Mouse (Mus musculus): ENCODE results near the gene C1qtnf9.
A peak's percentile ranks its signal among the peaks of the same experiment; 100 is the strongest.

Gene C1qtnf9

DNA sequence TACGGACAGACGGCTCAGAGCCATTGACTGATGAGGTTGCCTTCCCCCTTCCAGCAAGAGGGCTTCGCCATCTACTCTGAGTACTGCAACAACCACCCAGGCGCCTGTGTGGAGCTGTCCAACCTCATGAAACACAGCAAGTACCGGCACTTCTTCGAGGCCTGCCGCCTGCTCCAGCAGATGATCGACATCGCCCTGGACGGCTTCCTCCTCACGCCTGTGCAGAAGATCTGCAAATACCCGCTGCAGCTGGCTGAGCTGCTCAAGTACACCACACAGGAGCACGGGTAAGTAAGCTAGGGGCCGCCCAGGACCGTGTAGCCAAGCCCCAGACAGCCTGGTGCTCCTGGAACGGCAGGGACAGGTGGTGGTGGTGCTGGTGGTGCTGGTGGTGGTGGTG lies 16.4 kb upstream of the C1qtnf9 start:
- no peak for DNase-seq (ENCODE audit: low spot score)

DNA sequence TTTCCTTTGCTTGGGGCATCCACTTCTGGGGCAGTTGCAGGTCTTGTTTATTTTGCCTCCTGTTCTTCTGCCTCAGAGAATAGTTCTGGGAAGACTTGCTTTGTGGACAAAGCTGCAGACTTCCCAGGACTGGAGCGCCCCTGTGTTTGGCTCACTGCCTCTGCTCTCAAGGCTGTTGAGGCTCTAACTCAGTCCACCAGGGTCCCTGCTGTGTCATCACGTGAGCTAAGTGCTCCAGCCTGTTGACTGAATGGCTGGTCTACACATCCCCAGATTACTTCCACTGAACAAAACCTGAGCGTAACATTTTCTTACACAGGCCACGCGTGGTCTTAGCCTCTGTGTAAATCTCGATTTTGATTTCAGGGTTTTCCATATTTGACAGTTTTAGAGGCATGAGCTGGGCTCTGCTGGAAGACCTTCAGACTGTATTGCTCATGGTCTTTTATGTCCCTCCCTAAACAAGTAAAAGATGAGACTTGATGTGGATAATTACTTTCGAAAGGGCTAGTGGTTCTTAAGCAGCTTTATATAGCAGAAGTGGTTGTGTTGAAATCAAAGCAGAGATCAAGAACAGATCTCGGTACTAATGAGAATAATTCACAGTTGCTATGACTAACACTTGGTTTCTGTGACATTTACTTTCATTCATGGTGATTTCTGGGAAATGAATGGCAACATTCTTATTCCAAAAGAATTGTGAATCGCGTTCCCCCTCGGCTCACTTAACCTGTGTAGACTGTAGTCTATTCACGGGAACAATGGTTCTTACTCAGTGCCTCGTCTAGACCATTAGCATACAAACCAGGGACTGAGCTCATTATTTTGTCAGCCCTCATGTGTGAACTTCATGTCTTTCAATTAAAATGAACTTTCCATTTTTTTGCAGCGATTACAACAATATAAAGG lies 14.8 kb upstream of the C1qtnf9 start:
- no peak for DNase-seq (ENCODE audit: low spot score)

DNA sequence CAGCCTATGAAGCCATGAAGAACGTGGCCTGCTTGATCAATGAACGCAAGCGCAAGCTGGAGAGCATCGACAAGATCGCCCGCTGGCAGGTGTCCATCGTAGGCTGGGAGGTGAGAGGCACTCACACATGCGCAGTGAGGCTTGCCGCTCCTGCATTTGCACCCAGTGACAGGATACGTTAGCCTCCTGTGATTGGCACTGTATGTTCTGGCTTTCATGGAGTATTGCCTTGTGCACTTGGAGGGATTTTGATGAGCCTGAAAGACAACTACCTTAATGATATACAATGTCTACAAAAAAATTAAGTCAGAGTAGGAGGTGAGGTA lies 14.2 kb upstream of the C1qtnf9 start:
- no peak for DNase-seq (ENCODE audit: low spot score)

DNA sequence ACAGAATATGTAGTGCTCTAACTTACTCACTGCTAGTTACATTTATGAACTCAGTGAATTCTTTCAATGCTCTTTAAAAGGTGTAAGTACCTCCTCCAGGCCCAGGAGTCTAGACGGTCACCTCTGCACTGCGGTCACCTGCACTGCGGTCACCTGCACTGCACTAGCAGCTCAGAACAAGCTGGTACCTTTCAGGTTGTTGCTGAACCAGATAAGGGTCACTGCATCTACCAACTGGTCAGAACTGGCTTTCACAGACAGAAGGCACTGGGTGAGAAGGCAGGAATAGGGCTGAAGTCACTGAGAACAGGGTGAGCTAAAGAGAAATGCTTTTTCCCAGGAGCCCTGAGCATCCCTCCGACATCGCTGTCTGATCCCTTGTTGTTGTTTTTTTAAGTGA lies 13.3 kb upstream of the C1qtnf9 start:
- DNase-seq (ENCODE audit: low spot score): no peak

DNA sequence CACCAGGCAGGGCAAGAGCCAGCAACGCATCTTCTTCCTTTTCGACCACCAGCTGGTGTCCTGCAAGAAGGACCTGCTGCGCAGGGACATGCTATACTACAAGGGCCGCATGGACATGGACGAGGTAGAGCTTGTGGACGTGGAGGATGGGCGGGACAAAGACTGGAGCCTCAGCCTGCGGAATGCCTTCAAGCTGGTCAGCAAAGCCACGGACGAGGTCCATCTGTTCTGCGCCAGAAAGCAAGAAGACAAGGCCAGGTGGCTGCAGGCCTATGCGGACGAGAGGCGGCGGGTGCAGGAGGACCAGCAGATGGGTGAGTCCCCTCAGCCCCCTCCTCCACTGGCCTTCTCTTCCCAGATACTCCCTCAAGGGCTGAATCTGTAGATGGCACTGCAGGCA lies 11.7 kb upstream of the C1qtnf9 start:
- DNase-seq (ENCODE audit: low spot score): no peak

DNA sequence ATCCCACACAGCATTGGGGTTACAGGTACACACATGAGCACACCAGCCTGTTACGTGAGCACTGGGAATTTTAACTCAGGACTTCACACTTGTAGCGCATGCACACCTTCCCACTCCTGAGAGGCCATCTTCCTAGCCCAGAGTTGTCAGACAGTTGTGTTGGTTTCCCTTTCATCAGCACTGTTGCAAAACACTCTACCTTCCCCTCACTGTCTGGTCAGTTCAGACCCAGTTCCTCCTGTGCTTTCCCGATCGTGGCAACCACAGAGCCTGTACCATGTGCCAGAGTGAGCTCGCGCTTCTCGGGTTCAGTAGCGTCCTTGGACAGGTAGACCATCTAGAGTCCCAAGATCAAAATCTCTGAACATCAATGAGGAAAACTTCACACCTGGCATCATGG lies 10.7 kb upstream of the C1qtnf9 start:
- DNase-seq (ENCODE audit: low spot score): no peak

DNA sequence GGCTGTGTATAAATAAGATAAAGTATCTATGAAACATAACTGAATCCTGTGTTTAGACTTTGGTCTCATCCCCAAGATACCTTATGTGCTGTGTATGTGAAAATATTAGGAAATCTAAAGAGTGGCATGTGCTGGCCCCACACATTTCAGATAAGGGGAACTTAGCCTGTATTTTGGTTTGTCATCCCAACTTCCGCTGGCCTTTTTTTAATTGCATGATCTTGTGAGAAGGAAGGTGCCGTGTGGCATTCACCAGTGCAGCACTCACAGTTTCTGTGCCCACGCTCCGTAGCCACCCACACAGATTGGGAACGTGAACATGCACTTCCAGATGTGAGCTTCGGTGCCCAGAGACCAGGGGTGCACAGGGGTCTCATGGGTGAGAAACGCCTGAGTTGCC lies 10.2 kb upstream of the C1qtnf9 start:
- DNase-seq (ENCODE audit: low spot score): no peak

DNA sequence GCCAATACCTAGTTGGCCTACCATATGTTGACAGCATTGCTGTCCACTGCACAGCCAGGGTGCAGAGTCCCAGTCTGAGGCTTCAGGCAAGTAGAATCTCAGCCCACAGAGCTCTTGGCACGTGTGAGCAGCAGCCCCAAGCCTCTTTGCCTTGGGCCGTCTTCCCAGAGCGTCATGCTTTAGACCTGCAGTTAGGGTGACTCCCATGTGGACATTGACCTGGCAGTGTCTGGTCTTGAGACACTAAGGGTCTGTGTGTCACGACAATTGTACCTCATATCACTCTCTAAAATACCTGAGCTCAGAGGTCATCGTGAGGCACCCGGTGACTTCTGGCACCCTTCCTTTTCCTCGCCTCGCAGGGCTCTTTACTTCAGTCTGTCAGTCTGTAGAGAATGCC lies 8.8 kb upstream of the C1qtnf9 start:
- DNase-seq (ENCODE audit: low spot score): no peak

DNA sequence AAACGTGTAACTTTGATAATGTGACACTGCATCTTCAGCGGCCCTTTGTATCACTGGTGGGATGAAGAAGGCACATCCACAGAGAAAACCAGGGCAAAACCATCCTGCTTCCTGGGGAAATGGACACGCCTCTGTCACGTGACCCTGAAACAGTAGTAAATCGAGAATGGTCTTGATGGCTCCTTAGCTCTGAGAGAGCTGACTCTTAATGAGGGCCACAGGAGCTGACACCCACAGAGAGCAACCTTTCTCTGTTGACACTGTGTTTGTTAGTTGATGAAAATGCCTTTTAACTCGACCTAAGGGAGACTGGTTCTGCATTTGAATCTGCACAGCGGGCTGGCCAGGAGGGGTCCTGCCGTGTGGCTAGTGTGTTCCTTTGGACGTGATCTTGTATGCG lies 6.1 kb upstream of the C1qtnf9 start:
- DNase-seq (ENCODE audit: low spot score): no peak

DNA sequence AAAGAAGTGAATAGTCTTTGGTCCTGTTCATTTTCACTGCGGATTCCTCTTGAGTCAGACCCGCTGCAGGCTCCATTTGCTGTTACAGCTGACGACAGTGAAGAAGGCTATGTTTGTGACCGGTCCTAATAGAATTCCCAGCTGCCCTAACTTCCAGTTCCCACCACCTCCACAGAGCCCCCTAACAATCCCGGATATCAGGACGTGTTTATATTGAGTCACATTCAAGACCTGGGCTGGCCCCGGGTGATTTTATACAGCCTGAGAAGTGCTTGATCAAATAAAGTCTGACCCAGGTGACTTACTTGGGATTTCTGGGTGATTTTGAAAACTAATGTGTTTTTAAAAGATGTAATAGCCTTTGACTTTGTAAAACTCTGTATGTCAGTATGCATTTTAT lies 5.2 kb upstream of the C1qtnf9 start:
- no peak for DNase-seq (ENCODE audit: low spot score)

DNA sequence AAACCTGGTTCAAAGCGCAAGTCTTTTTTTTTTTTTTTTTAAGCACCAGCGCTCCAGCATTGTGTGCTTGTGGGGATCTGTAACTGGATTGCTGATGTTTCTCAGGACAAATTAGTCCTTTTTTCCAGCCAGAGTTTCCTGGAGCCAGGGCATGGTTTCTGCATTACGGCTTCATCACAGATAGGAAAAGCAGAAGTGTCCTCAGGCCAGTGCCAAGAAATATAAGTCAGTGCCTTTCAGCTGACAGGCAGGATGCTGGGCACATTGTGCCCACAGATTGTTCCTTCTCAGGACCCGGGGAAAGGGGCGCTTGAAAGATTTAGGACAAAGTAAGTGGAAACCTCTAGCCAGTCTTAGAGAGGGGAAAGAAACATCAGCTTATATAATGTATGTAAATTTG lies 4.2 kb upstream of the C1qtnf9 start:
- no peak for DNase-seq (ENCODE audit: low spot score)

DNA sequence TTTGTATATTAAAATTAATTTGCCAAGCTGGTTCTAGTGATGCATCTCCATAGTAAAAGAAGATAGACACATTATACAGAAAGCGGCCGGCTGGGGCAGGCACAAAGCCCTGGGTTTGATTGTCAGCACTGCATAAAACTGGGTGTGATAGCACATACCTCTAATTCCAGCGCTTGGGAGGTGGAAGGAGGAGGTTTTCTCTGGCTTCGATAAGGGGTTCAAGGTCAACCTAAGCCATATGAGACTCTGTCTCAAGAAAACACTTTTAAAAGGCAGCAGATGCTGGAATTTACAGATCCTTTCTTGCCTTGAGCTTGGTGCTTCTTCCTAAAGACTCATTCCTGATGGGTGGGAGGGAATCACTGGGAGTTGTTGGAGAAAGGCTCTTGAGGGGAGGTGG lies 3.4 kb upstream of the C1qtnf9 start:
- DNase-seq (ENCODE audit: low spot score): no peak

DNA sequence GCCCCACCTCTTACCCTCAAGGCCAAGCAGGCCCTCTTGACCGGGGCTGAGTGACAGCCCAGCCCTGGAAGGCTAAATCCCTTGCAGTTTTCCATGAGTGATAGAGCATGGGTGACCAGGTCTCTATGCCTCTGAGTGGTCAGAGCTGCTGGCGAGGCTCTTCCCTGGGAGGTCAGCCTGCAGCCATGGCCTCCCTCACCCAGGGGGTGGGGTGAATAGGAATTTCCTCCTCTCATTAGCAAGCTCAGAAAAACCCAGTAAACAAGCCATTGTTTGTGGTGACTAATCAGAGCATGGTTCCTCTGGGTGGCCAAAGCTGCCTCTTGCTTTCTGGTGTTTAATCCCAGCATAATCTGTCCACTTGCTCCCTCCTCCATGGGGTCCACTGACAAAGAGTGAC lies 2.9 kb upstream of the C1qtnf9 start:
- DNase-seq (ENCODE audit: low spot score): no peak

DNA sequence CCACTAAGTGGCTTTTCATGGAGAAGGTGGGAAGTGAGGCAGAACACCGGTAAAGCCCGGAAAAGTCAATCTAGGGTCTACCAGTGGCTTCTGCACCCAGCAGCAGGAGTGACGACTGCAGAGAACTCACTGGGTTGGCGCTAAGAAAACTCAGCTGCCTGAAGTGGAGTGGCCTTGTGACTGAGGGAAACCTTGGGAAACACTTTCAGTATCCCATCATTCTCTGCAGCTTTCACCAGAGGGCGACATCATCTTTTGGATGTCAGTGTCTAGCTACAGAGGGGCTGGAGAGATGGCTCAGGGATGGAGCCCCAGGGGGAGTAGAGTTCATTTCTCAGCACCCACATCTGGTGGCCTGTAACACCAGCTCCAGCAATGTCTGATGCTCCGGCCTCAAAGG lies 1.4 kb downstream of the C1qtnf9 start:
- no peak for DNase-seq (ENCODE audit: low spot score)

DNA sequence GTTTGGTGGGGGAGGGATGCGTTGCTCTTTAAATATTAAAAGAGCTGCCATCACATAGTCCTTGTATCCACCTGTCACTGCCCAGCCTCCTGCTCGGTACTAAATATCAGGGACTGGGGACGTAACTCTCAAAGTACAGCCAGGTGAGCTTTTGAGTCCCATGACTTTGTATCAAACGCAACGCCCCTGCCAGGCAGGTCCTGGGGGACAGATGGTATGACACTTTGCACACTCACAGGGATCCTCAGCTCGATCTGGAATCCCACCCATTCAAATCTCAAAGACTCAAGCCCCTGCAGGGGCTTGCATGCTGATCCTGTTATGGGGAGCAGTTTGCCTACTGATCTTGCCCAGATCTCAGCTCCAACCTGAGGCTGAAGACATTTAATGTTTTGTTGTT lies 2.7 kb downstream of the C1qtnf9 start:
- no peak for DNase-seq (ENCODE audit: low spot score)

DNA sequence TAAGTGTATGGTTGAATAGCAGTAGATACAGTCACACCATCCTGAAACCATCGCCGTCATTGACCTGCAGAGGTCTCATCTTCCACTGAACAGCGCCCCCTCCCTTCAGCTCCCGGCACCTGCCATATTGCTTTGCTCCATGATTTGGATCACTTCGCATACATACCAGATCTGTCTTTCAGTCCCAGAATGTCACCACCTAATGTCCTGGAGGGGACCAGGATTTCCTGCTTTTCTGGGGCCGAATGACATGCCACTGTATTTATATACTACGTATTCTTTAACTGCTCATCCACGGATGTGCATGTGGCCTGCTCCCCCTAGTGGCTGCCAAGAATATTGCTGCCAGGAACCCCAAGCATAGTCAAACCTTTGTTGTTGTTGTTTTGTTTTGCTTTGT lies 3.1 kb downstream of the C1qtnf9 start:
- peak; percentile 72 for DNase-seq (ENCODE audit: low spot score)

DNA sequence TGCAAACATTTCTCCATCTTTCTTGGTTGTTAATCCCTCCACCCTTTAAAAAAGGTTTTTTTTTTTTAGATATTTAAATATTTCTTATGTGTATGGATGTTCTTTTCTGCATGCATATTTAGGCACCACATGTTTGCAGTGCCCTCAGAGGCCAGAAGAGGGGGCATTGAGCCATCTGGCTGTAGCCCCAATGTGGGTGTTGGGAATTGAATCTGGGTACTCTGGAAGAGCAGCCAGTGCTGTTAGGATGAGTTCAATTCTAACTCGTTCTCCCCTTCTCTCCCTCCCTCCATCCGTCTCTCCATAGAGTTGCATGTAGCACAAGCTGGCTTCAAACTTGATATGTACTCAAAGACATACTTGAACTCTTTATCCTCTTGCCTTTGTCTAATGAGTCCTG lies 5.5 kb downstream of the C1qtnf9 start:
- DNase-seq (ENCODE audit: low spot score): no peak

DNA sequence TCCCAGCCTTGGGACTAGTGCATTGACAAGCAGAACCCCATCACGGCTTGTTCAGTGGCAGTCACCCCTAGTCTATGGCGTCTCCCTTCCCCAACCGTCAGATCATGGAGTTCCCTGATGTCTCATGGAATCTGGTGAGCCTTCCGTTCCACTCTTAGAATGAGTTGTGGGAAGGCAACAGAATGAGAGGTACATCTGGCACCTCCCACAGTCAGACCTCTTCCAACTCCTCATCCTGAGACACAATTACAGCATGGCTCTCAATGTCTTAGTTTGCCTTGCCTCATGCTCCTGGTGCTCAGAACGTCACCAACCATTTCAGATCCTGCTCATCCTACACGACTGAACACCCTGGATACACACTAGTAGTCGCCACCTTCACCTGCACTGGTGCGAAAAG lies 8.6 kb downstream of the C1qtnf9 start:
- DNase-seq (ENCODE audit: low spot score): no peak

DNA sequence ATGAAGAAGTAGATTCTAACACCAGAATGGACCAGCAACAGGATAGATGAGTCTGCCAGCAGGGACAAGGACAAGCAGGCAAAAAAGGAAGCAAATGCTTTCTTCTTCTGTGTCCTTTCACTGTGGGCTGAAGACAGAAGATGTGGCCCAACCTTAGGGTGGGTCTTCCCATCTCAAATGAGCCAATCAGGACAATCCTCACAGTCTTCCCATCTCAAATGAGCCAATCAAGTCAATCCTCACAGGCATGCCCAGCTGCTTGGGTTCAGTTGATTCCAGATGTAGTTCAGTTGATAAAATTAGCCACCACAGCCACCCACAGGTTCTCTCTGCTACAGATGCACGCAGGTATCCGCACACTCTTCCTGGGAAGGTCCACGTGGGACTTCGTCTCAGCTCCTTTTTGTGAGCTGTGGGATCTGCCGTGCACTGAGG lies 9.6 kb downstream of the C1qtnf9 start:
- DNase-seq (ENCODE audit: low spot score): no peak

DNA sequence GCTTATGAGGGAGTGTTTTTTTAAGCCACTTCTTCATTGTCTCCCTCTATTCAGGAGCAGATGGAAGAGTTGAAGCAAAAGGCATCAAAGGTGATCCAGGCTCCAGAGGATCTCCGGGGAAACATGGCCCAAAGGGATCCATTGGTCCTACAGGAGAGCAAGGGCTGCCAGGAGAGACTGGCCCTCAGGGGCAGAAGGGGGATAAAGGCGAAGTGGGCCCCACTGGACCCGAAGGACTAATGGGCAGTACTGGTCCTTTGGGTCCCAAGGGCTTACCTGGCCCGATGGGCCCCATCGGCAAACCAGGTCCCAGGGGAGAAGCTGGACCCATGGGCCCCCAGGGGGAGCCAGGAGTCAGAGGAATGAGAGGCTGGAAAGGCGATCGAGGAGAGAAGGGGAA lies 11.3 kb downstream of the C1qtnf9 start:
- DNase-seq (ENCODE audit: low spot score): no peak

DNA sequence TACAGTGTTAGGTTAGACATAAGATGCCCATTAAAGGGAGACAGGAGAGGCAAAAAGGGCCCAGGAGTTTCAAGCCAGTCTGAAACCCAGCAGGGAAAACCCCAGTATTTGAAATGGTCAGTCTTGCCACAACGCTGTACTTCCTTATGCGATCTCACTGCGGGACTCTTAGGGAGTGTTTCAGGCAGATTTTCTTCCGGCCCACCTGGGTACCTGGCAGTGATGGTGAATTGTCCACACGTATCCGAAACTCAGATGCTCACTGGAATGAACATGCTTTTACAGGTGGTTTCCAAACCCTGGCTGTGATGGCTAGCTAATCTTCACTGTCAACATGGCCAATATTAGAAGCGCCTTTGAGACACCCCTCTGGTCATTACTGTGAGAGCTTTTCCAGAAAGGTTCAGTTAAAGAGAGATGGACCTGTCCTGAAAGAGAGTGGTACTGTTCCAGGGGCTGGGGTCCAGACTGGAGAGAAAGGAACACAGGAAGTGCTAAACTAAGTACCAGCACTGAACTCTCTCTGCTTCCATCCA lies 14.3 kb downstream of the C1qtnf9 start:
- no peak for DNase-seq (ENCODE audit: low spot score)

DNA sequence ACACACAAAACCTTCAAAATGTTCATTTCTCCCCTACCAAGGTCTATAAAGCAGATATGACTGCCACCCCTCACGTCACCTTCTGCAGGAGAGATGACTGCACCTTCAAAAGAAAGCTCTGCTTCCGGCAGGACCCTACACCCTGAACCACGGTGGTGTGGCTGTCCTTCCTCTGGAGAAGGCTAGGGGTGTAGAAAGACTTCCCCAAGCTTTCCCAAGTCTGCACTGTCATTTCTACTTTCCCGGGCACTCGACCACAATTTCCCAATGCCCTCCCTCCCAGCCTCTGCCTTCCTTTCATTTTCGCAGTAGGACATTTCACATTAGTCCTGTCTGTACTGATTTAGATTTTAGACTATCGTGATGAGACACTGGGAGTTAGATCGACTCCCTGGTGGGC lies 15.3 kb downstream of the C1qtnf9 start:
- DNase-seq (ENCODE audit: low spot score): no peak

DNA sequence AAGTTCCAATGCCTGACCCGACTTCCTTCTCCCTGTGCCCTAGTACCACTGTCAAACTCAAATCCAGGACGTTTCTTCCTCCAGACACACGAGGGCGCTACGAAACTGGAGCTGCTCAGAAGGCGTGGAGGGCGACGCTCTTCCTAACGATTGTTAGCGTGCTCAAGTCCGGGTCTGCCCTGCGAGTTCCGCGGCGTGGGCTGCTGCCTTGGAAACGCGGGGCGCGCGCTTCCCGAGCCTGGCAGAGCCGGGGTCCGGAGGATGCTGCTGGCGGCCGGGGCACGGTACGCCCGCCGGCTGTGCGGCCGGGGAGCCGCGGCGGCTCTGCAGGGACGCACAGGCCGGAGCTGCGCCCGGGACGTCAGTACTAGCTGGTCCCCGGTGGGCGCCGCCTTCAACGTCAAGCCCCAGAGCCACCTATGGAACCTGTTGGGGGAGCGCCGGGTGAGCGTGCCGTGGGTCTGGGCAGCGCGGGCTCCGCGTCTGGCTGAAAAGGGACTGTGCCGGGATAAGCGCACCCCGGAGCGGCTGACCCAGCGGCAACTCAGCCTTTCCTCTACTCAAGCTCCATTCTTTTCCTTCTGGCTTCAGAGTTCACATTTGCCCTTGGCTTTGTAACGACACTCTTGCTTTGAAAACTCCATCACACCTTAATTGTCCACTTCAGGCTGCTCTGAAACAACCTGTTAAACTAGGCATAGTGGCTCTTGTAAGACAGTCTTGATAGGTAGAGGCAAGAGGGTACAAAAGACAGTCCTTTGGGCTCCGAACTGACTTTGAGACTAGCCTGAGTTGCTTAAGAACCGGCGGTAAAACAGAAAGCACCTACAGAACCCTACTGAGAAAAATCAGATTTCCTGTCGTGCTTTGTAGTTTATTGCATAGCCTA lies 16.7 kb downstream of the C1qtnf9 start, which contains the start of gene Mipep:
Gene Mipep, plus strand, starts transcription at position 147 of the 889 bp plus-strand sequence.
- peak; percentile 82 for DNase-seq (ENCODE audit: low spot score)

Measured in urinary bladder, postnatal 14 days (tissue).